Mouse (Mus musculus) liver, embryonic 13.5 days (tissue): Measurements from ENCODE around the gene Mthfd1. TPM values are rescaled to one million over a fixed set of nuclear protein-coding genes. Genes with fewer than 3 reads are reported as not detected.

Source experiments
- ATAC-seq: fragments of 200-750 bp; cut with Nextera tagmentation; 2 replicates; pipeline ENCODE4 v1.8.0; 2017; ENCODE audit warnings: low read depth, mild to moderate bottlenecking, moderate number of reproducible peaks, moderate library complexity
- DNase-seq: peaks from one replicate; pipeline ENCODE4 v3.0.0; 2022
- H3K27ac ChIP-seq: fragments of 300-500 bp; sonication (generic); 2 replicates; pipeline ENCODE4 v1.5.1; 2015; ENCODE audit warnings: moderate library complexity, mild to moderate bottlenecking, inconsistent platforms
- H3K27me3 ChIP-seq: fragments of 300-500 bp; sonication (generic); 2 replicates; pipeline ENCODE4 v1.6.1; 2015; ENCODE audit warnings: mild to moderate bottlenecking, inconsistent platforms
- H3K36me3 ChIP-seq: fragments of 300-500 bp; sonication (generic); 2 replicates; pipeline ENCODE4 v1.6.1; 2015; ENCODE audit warnings: mild to moderate bottlenecking, inconsistent platforms
- H3K4me1 ChIP-seq: fragments of 300-500 bp; sonication (generic); replicated peaks from 2 replicates; pipeline ENCODE4 v1.6.1; 2015; ENCODE audit warnings: inconsistent platforms
- H3K4me2 ChIP-seq: fragments of 300-500 bp; sonication (generic); 2 replicates; pipeline ENCODE4 v1.6.1; 2015; ENCODE audit warnings: inconsistent platforms, mild to moderate bottlenecking, moderate library complexity
- H3K4me3 ChIP-seq: fragments of 300-500 bp; sonication (generic); replicated peaks from 2 replicates; pipeline ENCODE4 v1.5.1; 2015; ENCODE audit warnings: mild to moderate bottlenecking, inconsistent platforms
- H3K9ac ChIP-seq: fragments of 300-500 bp; sonication (generic); 2 replicates; pipeline ENCODE4 v1.6.1; 2015; ENCODE audit warnings: mild to moderate bottlenecking, inconsistent platforms
- H3K9me3 ChIP-seq: fragments of 300-500 bp; sonication (generic); replicated peaks from 2 replicates; pipeline ENCODE4 v1.6.1; 2016; ENCODE audit warnings: inconsistent platforms
- WGBS: fragments of 180-500 bp; shearing (Covaris S2); methylation state at CpG from one replicate; pipeline ENCODE4 v1.1.7; 2015; ENCODE audit not compliant: insufficient replicate concordance; 5-methylcytosine and 5-hydroxymethylcytosine counted together
- polyA plus RNA-seq: library from polyadenylated mRNA; unstranded; fragments of >200 nt; fragmentation: Nextera tagmentation; extraction: Ambion mirVana; gene quantifications from 2 replicates; pipeline ENCODE4 v1.2.1, GENCODE M21; 2015

Mthfd1 gene
- polyA plus RNA-seq, 1 experiment from 2014 or later: 111 TPM

GRCm38 (mm10) chr12:76241833-76242232, 13.3 kb upstream of the Mthfd1 start:
- Histone ChIP-seq H3K4me3 (no peak overlapping the region), H3K27ac (peak overlapping the region; percentile 84), H3K4me2 (peak overlapping the region; percentile 36), H3K9ac (peak overlapping the region; percentile 34; the same call in 1 of the 2 replicates), H3K36me3 (no peaks in the 10 kb centered on the region), H3K4me1 (peaks cover 57% of the 10 kb centered on the region), H3K27me3 (no peaks in the 10 kb centered on the region), H3K9me3 (no peaks in the 10 kb centered on the region)
- DNase-seq (no peak), ATAC-seq (peak; percentile 65)
- 25% methylated on average over 5 of the region's 5 CpGs for WGBS

- no peak for ATAC-seq
- H3K4me3 ChIP-seq: no peak overlapping the region
Observed at GRCm38 (mm10) chr12:76244981-76245380, 10.1 kb upstream of the Mthfd1 start.

DNA sequence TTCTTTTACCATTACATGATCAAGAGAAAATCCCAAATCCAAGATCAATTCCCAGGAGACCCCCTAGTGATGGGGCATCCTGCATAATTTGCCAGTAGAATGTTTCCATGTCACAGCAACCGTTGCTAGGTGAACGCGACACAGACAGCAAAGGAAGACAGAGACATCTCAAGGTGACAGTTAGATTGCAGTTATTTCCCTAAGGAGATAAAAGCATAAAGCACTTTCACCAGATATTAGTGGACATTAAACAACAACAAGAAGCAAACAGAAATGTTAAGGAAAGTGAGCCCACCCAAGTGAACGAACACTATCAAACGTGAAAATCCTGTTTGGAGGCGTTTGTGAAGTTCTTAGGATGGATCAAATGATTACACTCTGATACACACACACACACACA, 8.5 kb upstream of the Mthfd1 start, which contains the start of gene Tex21:
Gene Tex21, minus strand, starts transcription at position 101 of the 400 bp plus-strand sequence.
- H3K9me3 ChIP-seq: no peaks in the 10 kb centered on the region
- H3K36me3 ChIP-seq: no peaks in the 10 kb centered on the region
- H3K27me3 ChIP-seq: no peaks in the 10 kb centered on the region
- peaks cover 13% of the 10 kb centered on the region for H3K4me1 ChIP-seq
- no peak within 1 kb of the TSS for H3K4me3 ChIP-seq
- 76% methylated on average over 6 of the region's 6 CpGs for WGBS
- no peak within 1 kb of the TSS for H3K27ac ChIP-seq
- H3K4me2 ChIP-seq: no peak within 1 kb of the TSS
- H3K9ac ChIP-seq: no peak within 1 kb of the TSS
- ATAC-seq (no peak), DNase-seq (no peak)

More at GRCm38 (mm10) chr12:76244981-76245380, 10.1 kb upstream of the Mthfd1 start:
- H3K27me3 ChIP-seq: no peaks in the 10 kb centered on the region
- DNase-seq: no peak
- WGBS: 77% methylated on average over 8 of the region's 8 CpGs
- H3K4me1 ChIP-seq: peaks cover 30% of the 10 kb centered on the region
- H3K9me3 ChIP-seq: no peaks in the 10 kb centered on the region
- no peak overlapping the region for H3K9ac ChIP-seq
- H3K36me3 ChIP-seq: no peaks in the 10 kb centered on the region
- no peak overlapping the region for H3K27ac ChIP-seq
- no peak overlapping the region for H3K4me2 ChIP-seq

DNA sequence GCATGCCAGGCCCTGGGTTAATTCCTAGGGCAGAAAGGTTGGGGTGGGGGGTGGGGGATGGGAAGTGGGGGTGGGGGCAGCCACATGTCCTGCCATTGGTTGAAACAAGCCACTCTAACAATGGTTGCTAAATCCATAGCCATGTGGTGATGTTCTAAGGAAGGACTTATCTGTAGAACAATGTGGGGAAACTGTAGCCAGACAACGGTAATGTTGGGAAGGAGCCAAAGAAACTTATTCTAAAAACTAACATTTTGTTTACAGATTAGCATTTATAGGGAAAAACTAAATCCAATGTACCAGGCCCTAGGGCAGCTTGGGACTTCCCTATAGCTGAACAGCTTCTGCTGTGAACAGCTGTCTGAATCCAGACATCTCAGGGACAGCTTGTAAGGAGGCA, 2.0 kb upstream of the Mthfd1 start:
- Histone ChIP-seq H3K4me1 (peaks cover 33% of the 10 kb centered on the region), H3K4me2 (no peak overlapping the region), H3K36me3 (no peaks in the 10 kb centered on the region), H3K4me3 (no peak overlapping the region), H3K27ac (no peak overlapping the region), H3K9me3 (no peaks in the 10 kb centered on the region), H3K27me3 (no peaks in the 10 kb centered on the region), H3K9ac (no peak overlapping the region)
- DNase-seq (no peak), ATAC-seq (no peak)
- WGBS: 75% methylated on average over 1 of the region's 1 CpGs

- Histone ChIP-seq H3K9me3 (no peaks in the 10 kb centered on the region), H3K4me2 (no peak overlapping the region), H3K9ac (no peak overlapping the region), H3K36me3 (no peaks in the 10 kb centered on the region; the same call in 1 of the 2 replicates), H3K4me1 (peaks cover 38% of the 10 kb centered on the region), H3K27me3 (no peaks in the 10 kb centered on the region), H3K4me3 (no peak overlapping the region), H3K27ac (0 out of 2 replicates have a peak overlapping the region, but pooled peaks have one; percentile 45)
- ATAC-seq: no peak
- DNase-seq: no peak
- 78% methylated on average over 2 of the region's 2 CpGs for WGBS
Observed at GRCm38 (mm10) chr12:76253591-76253990, 1.5 kb upstream of the Mthfd1 start.

GRCm38 (mm10) chr12:76253991-76254390, 1.1 kb upstream of the Mthfd1 start:
- WGBS: 76% methylated on average over 8 of the region's 8 CpGs
- Histone ChIP-seq H3K27me3 (no peaks in the 10 kb centered on the region), H3K36me3 (no peaks in the 10 kb centered on the region; the same call in 1 of the 2 replicates), H3K27ac (0 out of 2 replicates have a peak overlapping the region, but pooled peaks have one; percentile 45), H3K4me2 (peak overlapping the region; percentile 97; the same call in 1 of the 2 replicates), H3K9me3 (no peaks in the 10 kb centered on the region), H3K4me3 (no peak overlapping the region), H3K4me1 (peaks cover 42% of the 10 kb centered on the region), H3K9ac (no peak overlapping the region)
- DNase-seq (no peak), ATAC-seq (no peak)

- 0% methylated on average over 11 of the region's 11 CpGs for WGBS
- DNase-seq: no peak
Observed at GRCm38 (mm10) chr12:76255499-76255875, 389 bp downstream of the Mthfd1 start.

GRCm38 (mm10) chr12:76256114-76256843, 1.2 kb downstream of the Mthfd1 start:
- Histone ChIP-seq H3K9me3 (no peaks in the 10 kb centered on the region), H3K27me3 (no peaks in the 10 kb centered on the region), H3K4me1 (peaks cover 52% of the 10 kb centered on the region), H3K36me3 (peaks cover 5% of the 10 kb centered on the region; the same call in 1 of the 2 replicates), H3K4me2 (peak overlapping the region; percentile 97), H3K9ac (peak overlapping the region; percentile 80), H3K4me3 (peak overlapping the region; percentile 71), H3K27ac (peak overlapping the region; percentile 74)
- ATAC-seq (no peak), DNase-seq (peak; percentile 22)
- WGBS: 4% methylated on average over 17 of the region's 17 CpGs

More at GRCm38 (mm10) chr12:76255499-76255875, 389 bp downstream of the Mthfd1 start:
- peak overlapping the region; percentile 97 for H3K4me2 ChIP-seq
- peaks cover 1% of the 10 kb centered on the region; the same call in 1 of the 2 replicates for H3K36me3 ChIP-seq
- H3K4me1 ChIP-seq: peaks cover 46% of the 10 kb centered on the region
- no peaks in the 10 kb centered on the region for H3K27me3 ChIP-seq
- H3K27ac ChIP-seq: peak overlapping the region; percentile 74
- peak; percentile 9 for ATAC-seq
- H3K4me3 ChIP-seq: peak overlapping the region; percentile 71
- H3K9me3 ChIP-seq: no peaks in the 10 kb centered on the region
- H3K9ac ChIP-seq: peak overlapping the region; percentile 80

GRCm38 (mm10) chr12:76260673-76261072, 5.6 kb downstream of the Mthfd1 start:
- peaks cover 74% of the 10 kb centered on the region for H3K4me1 ChIP-seq
- no peak for DNase-seq
- H3K9ac ChIP-seq: no peak overlapping the region
- no peaks in the 10 kb centered on the region for H3K27me3 ChIP-seq
- no peak overlapping the region for H3K27ac ChIP-seq
- no peak for ATAC-seq
- H3K4me3 ChIP-seq: no peak overlapping the region
- no peaks in the 10 kb centered on the region for H3K9me3 ChIP-seq
- peaks cover 27% of the 10 kb centered on the region for H3K36me3 ChIP-seq
- 73% methylated on average over 3 of the region's 3 CpGs for WGBS
- no peak overlapping the region for H3K4me2 ChIP-seq

- H3K9ac ChIP-seq: no peak overlapping the region
- H3K9me3 ChIP-seq: no peaks in the 10 kb centered on the region
- H3K27me3 ChIP-seq: no peaks in the 10 kb centered on the region
- DNase-seq (no peak), ATAC-seq (no peak)
- H3K36me3 ChIP-seq: peaks cover 36% of the 10 kb centered on the region
- no peak overlapping the region for H3K4me2 ChIP-seq
- no peak overlapping the region for H3K4me3 ChIP-seq
- H3K27ac ChIP-seq: peak overlapping the region; percentile 32; the same call in 1 of the 2 replicates
- 76% methylated on average over 4 of the region's 4 CpGs for WGBS
- H3K4me1 ChIP-seq: peaks cover 71% of the 10 kb centered on the region
Observed at GRCm38 (mm10) chr12:76261556-76261955, 6.5 kb downstream of the Mthfd1 start.

DNA sequence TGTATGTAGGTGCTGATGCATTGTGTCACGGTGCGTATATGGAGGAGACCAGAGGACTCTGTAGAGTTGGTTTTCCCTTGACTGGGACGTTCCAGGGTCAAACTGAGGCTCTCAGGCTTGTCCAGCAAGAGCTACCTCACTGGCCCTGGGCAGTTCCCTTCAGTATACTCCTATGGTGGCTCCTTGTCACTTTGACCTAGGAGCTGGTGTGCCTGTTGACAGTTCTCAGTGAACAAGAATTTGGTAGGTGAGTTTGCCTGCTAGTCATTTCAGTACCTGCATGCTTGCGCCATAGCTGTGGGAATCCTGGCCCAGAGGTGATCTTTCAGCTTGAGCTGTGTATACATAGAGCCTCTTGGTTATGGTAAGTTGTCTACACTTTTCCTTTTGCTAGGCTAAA, 7.8 kb downstream of the Mthfd1 start:
- DNase-seq: no peak
- peak; percentile 27; the same call in 1 of the 2 replicates for ATAC-seq
- 77% methylated on average over 4 of the region's 4 CpGs for WGBS
- Histone ChIP-seq H3K9ac (no peak overlapping the region), H3K27ac (peak overlapping the region; percentile 36; the same call in 1 of the 2 replicates), H3K4me1 (peaks cover 68% of the 10 kb centered on the region), H3K27me3 (no peaks in the 10 kb centered on the region), H3K9me3 (no peaks in the 10 kb centered on the region), H3K36me3 (peaks cover 37% of the 10 kb centered on the region), H3K4me3 (no peak overlapping the region), H3K4me2 (no peak overlapping the region)
